Mouse (Mus musculus): Measurements from ENCODE around the gene Rnf152. TPM values are rescaled to one million over a fixed set of nuclear protein-coding genes. Genes with fewer than 3 reads are reported as not detected.
A peak's percentile ranks its signal among the peaks of the same experiment; 100 is the strongest.

Rnf152 gene
- polyA plus RNA-seq (2015; fragmentation: Nextera tagmentation; extraction: Ambion mirVana) = 24.2 and 25.4 TPM in 2 replicates

DNA sequence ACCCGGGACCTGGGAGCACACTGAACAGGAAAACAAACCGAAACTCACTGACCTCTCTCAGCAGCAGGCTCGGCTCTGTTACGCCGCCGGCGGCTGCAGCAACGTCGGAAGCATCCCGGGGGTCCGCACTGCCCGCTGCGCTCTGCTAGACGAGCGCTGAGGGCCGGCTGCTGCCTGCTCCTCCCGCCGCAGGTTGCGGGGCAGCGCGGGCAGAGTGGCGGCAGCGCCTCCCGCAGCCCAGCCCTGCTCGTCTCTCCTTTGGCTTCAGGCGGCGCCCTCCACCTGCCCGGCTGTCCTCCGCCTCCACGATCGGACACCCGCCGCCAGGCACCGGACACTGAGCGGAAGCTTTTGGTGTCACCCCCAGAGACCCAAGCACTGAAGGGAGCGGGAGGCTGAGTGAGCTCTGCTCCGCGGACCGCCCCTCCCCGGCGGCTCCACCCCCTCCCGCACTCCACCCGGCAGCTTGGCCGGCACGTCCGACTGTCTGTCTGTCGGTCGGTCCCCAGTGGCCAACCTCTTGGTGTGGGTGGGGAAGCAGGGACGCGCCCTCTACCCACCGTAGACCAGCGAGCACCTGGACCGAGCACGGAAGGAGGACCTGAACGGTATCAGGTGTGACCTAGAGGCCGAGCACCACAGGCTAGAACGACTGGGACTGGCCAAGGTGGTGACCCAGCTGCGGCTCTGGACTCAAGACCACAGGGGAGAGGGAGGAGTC, at the start of gene Rnf152:
Gene Rnf152, minus strand, starts transcription at position 420 of the 721 bp plus-strand sequence.
- WGBS = under 1% methylated on average over 58 of the region's 58 CpGs
- Histone ChIP-seq H3K27me3 (replicated peaks; ENCODE audit: control insufficient read depth, insufficient read depth, low read length) (no peaks in the 10 kb centered on the region), H3K4me1 (ENCODE audit: control insufficient read depth, insufficient read depth, low read depth, low read length) (peaks cover 9% of the 10 kb centered on the region), H3K36me3 (ENCODE audit: control insufficient read depth, insufficient read depth, low read length) (no peaks in the 10 kb centered on the region), H3K9ac (ENCODE audit: low read depth, low read length) (peak within 1 kb of the TSS; percentile 83), H3K9me3 (ENCODE audit: control insufficient read depth, low read length) (no peaks in the 10 kb centered on the region), H3K27ac (ENCODE audit: low read depth, low read length) (peak within 1 kb of the TSS; percentile 80), H3K4me3 (ENCODE audit: low read length) (peak within 1 kb of the TSS; percentile 64), H3K4me2 (ENCODE audit: low read length) (peak within 1 kb of the TSS; percentile 65)
- peak; percentile 76 for ATAC-seq

DNA sequence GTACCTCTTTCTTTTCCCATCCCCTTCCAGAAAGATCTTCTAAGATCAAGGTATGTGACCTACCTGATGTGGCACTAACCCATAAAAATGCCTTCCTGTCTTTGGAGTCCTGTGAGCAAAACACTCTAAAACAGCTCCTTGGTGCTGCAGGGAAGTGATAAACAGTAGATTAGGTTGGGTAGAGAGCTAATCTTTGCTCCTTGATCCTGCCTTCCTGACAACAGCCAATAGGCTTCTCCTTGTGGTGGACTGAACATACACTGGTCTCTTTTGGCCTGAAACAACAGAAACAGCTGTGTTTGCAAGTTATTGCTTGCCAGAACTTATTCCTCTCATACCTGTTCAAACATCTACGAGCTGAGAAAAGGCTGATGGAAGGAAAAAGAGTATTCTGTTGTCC, 46.3 kb upstream of the Rnf152 start:
- ATAC-seq = no peak
- H3K9ac ChIP-seq (ENCODE audit: low read depth, low read length) = no peak overlapping the region

DNA sequence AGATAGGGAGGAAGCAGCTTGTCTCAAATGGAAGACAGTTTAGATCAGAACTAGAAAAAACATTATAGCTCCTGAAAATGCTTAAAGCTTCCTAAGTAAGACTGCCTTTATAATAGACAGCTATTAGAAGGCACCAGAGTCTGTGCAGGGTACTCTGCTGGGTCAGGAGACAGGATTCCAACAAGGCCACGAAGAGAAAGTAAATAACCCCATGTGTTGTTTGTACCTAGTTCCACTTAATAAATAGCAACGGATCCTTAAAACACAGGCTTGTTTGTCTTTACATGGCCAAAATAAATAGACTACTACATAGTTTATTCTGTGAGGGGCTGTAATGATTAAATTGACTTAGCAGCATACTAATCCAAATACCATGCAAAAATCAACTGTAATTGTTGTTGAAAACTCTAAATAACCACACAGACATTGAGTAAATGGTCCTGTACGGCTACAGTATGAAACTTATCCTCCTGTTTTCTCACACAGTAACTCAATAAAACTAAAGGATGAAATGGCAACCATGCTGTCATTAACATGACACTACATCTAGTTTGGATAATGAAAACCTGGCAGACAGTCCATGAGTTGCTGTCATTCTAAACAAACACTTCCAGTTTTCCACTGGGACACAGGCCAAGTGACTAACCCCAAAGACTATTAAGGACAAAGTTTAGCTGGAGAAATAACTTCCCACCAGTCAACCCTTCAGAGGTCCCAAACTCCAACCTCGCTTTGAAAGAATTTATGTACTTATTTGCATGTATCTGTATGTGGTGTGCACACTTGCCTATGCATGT, 27.8 kb upstream of the Rnf152 start:
- no peak for ATAC-seq
- Histone ChIP-seq H3K36me3 (ENCODE audit: control insufficient read depth, insufficient read depth, low read length) (no peaks in the 10 kb centered on the region), H3K9me3 (ENCODE audit: control insufficient read depth, low read length) (no peaks in the 10 kb centered on the region), H3K4me1 (ENCODE audit: control insufficient read depth, insufficient read depth, low read depth, low read length) (no peaks in the 10 kb centered on the region), H3K27me3 (replicated peaks; ENCODE audit: control insufficient read depth, insufficient read depth, low read length) (no peaks in the 10 kb centered on the region), H3K27ac (ENCODE audit: low read depth, low read length) (no peak overlapping the region), H3K4me2 (ENCODE audit: low read length) (no peak overlapping the region), H3K4me3 (ENCODE audit: low read length) (no peak overlapping the region), H3K9ac (ENCODE audit: low read depth, low read length) (no peak overlapping the region)
- WGBS = 66% methylated on average over 4 of the region's 4 CpGs

More for the DNA sequence above, 46.3 kb upstream of the Rnf152 start:
- H3K27ac ChIP-seq (ENCODE audit: low read depth, low read length) = no peak overlapping the region
- WGBS = 58% methylated on average over 1 of the region's 1 CpGs
- H3K4me3 ChIP-seq (ENCODE audit: low read length) = no peak overlapping the region
- no peak overlapping the region for H3K4me2 ChIP-seq (ENCODE audit: low read length)
- H3K36me3 ChIP-seq (ENCODE audit: control insufficient read depth, insufficient read depth, low read length) = no peaks in the 10 kb centered on the region
- no peaks in the 10 kb centered on the region for H3K4me1 ChIP-seq (ENCODE audit: control insufficient read depth, insufficient read depth, low read depth, low read length)
- H3K9me3 ChIP-seq (ENCODE audit: control insufficient read depth, low read length) = no peaks in the 10 kb centered on the region
- no peaks in the 10 kb centered on the region for H3K27me3 ChIP-seq (replicated peaks; ENCODE audit: control insufficient read depth, insufficient read depth, low read length)

DNA sequence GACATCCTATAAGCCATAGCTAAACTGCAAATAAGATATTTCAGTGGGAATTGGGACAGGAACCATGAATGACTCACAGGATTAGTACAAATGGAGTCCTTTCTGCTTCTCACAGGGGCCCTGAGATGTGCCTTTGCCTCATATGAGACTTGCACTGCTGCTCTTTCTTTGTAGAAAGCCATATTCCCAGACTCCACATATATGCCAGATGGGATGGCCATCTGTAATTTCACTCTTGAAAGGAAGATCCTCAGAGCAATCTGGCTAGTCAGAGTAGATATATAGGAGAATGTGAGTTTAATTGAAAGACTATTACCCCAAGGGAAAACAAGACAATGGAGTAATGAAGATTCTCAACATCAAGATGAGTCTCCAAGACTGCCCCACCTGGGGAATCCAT, 21.0 kb upstream of the Rnf152 start:
- no peaks in the 10 kb centered on the region for H3K27me3 ChIP-seq (replicated peaks; ENCODE audit: control insufficient read depth, insufficient read depth, low read length)
- no peaks in the 10 kb centered on the region for H3K9me3 ChIP-seq (ENCODE audit: control insufficient read depth, low read length)
- no peak for ATAC-seq
- H3K9ac ChIP-seq (ENCODE audit: low read depth, low read length) = no peak overlapping the region
- no peaks in the 10 kb centered on the region for H3K4me1 ChIP-seq (ENCODE audit: control insufficient read depth, insufficient read depth, low read depth, low read length)
- no peaks in the 10 kb centered on the region for H3K36me3 ChIP-seq (ENCODE audit: control insufficient read depth, insufficient read depth, low read length)
- no peak overlapping the region for H3K4me3 ChIP-seq (ENCODE audit: low read length)
- H3K4me2 ChIP-seq (ENCODE audit: low read length) = no peak overlapping the region
- H3K27ac ChIP-seq (ENCODE audit: low read depth, low read length) = no peak overlapping the region

DNA sequence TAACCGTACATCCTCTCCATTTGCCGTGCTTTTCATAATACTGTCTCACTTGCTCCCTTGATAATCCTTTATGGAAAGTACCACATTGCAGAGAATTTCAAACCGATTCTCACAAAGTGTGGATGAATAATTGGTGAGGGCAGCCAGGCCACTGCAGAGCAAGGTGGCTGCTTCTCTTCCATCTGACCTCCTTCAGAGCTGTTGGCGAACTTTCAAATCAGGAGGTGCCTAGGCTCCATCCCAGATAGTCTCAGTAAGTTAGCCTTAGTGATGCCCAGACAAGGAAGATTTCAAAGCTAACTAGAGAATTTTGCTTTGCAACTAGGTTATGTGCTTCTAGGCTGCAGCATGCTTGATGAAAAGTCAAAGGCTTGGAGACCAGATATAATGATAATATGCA, 18.1 kb upstream of the Rnf152 start:
- WGBS = 90% methylated on average over 4 of the region's 4 CpGs
- Histone ChIP-seq H3K36me3 (ENCODE audit: control insufficient read depth, insufficient read depth, low read length) (no peaks in the 10 kb centered on the region), H3K27me3 (replicated peaks; ENCODE audit: control insufficient read depth, insufficient read depth, low read length) (no peaks in the 10 kb centered on the region), H3K27ac (ENCODE audit: low read depth, low read length) (no peak overlapping the region), H3K4me3 (ENCODE audit: low read length) (no peak overlapping the region), H3K4me2 (ENCODE audit: low read length) (no peak overlapping the region), H3K9me3 (ENCODE audit: control insufficient read depth, low read length) (no peaks in the 10 kb centered on the region), H3K4me1 (ENCODE audit: control insufficient read depth, insufficient read depth, low read depth, low read length) (no peaks in the 10 kb centered on the region), H3K9ac (ENCODE audit: low read depth, low read length) (no peak overlapping the region)
- no peak for ATAC-seq

DNA sequence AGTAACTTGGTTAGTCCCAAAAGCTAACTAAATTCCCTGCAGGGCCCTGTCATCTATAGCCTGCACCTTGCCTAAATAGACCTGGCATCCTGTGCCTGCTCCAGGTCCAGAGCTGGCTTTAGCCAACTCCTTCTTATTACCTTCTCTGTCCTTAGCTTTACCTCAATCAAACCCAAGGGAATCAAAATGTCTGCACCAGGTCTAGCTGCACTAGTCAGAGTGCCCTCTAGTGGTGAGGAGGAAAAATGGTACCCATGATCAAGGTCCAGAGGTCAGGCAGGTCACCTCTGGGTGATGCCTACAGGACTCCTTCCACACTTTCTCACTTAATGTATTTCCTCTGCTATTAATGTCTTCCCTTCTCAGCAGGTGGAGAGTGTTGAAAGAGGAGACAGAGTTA, 6.2 kb upstream of the Rnf152 start:
- no peak overlapping the region for H3K9ac ChIP-seq (ENCODE audit: low read depth, low read length)
- H3K27ac ChIP-seq (ENCODE audit: low read depth, low read length) = no peak overlapping the region
- no peaks in the 10 kb centered on the region for H3K27me3 ChIP-seq (replicated peaks; ENCODE audit: control insufficient read depth, insufficient read depth, low read length)
- no peaks in the 10 kb centered on the region for H3K9me3 ChIP-seq (ENCODE audit: control insufficient read depth, low read length)
- H3K4me1 ChIP-seq (ENCODE audit: control insufficient read depth, insufficient read depth, low read depth, low read length) = no peaks in the 10 kb centered on the region
- H3K4me2 ChIP-seq (ENCODE audit: low read length) = no peak overlapping the region
- no peak for ATAC-seq
- no peak overlapping the region for H3K4me3 ChIP-seq (ENCODE audit: low read length)
- H3K36me3 ChIP-seq (ENCODE audit: control insufficient read depth, insufficient read depth, low read length) = no peaks in the 10 kb centered on the region

DNA sequence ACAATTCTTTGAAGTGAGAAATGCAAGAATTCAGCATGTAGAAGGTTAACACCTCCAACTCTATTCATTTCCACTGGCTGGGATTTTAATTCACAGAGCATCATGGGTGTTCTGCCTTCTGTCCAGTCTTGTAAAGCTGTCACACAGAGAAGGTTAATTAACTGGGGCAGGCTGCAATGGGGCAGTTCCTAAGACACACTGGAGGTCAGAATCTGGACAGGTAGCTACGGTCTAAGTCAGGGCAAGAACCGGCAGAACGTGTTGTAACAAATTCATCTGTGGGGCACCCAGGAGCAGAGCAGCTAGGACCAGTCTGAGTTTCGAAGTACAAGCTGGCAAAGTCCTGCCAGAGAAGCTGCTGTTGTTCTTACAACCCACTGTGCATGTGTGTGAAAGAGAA, 2.4 kb upstream of the Rnf152 start:
- H3K4me1 ChIP-seq (ENCODE audit: control insufficient read depth, insufficient read depth, low read depth, low read length) = peaks cover 7% of the 10 kb centered on the region
- no peaks in the 10 kb centered on the region for H3K9me3 ChIP-seq (ENCODE audit: control insufficient read depth, low read length)
- H3K36me3 ChIP-seq (ENCODE audit: control insufficient read depth, insufficient read depth, low read length) = no peaks in the 10 kb centered on the region
- H3K4me3 ChIP-seq (ENCODE audit: low read length) = no peak overlapping the region
- 0 out of 2 replicates have a peak overlapping the region, but pooled peaks have one; percentile 17 for H3K4me2 ChIP-seq (ENCODE audit: low read length)
- no peak overlapping the region for H3K27ac ChIP-seq (ENCODE audit: low read depth, low read length)
- 66% methylated on average over 4 of the region's 4 CpGs for WGBS
- no peak for ATAC-seq
- no peak overlapping the region for H3K9ac ChIP-seq (ENCODE audit: low read depth, low read length)
- no peaks in the 10 kb centered on the region for H3K27me3 ChIP-seq (replicated peaks; ENCODE audit: control insufficient read depth, insufficient read depth, low read length)

DNA sequence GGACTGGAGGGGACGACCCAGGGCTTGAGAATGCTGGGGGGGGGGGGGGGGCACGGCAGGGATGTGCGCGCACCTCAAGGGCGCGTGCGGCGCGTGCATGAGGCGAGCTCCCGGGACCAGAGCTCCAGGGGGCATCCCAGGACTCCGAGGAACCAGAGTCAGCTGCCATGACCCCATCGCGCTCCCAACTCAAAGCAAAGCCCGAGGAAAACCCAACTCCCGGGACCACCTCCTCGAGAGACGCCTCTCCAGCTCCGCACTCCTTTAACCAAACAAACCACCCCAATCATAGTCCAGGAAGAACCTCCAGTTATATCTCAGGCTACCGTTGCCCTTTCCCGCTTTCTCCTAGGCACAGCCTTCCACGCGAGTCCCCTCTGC, 610 bp downstream of the Rnf152 start:
- peak; percentile 32 for ATAC-seq
- Histone ChIP-seq H3K9ac (ENCODE audit: low read depth, low read length) (peak overlapping the region; percentile 83), H3K36me3 (ENCODE audit: control insufficient read depth, insufficient read depth, low read length) (no peaks in the 10 kb centered on the region), H3K4me3 (ENCODE audit: low read length) (peak overlapping the region; percentile 64), H3K27me3 (replicated peaks; ENCODE audit: control insufficient read depth, insufficient read depth, low read length) (no peaks in the 10 kb centered on the region), H3K4me1 (ENCODE audit: control insufficient read depth, insufficient read depth, low read depth, low read length) (peaks cover 9% of the 10 kb centered on the region), H3K27ac (ENCODE audit: low read depth, low read length) (peak overlapping the region; percentile 80), H3K9me3 (ENCODE audit: control insufficient read depth, low read length) (no peaks in the 10 kb centered on the region), H3K4me2 (ENCODE audit: low read length) (peak overlapping the region; percentile 65)
- WGBS = 0% methylated on average over 12 of the region's 23 CpGs

Data from hindbrain, embryonic 16.5 days (tissue).